Mouse (Mus musculus) stomach, postnatal 0 days (tissue): ENCODE data around the gene Clcn3. TPM values are rescaled to one million over a fixed set of nuclear protein-coding genes. Genes with fewer than 3 reads are reported as not detected.

Experiments
- ATAC-seq: fragments of 200-750 bp; cut with Nextera tagmentation; 2 replicates; pipeline ENCODE4 v1.8.0; 2017; ENCODE audit not compliant: low FRiP score, low TSS enrichment
- DNase-seq: peaks from one replicate; pipeline ENCODE4 v3.0.0-alpha.2; 2016; ENCODE audit warnings: low spot score
- H3K27ac ChIP-seq: fragments of 300-500 bp; sonication (generic); replicated peaks from 2 replicates; pipeline ENCODE4 v1.5.1; 2014; ENCODE audit warnings: mild to moderate bottlenecking, control low read depth
- H3K27me3 ChIP-seq: fragments of 300-500 bp; sonication (generic); 2 replicates; pipeline ENCODE4 v1.6.1; 2014; ENCODE audit warnings: low read length; ENCODE audit not compliant: control insufficient read depth, insufficient read depth
- H3K36me3 ChIP-seq: fragments of 300-500 bp; sonication (generic); 2 replicates; pipeline ENCODE4 v1.6.1; 2014; ENCODE audit warnings: low read length, mixed read lengths; ENCODE audit not compliant: control insufficient read depth, insufficient read depth
- H3K4me1 ChIP-seq: fragments of 300-500 bp; sonication (generic); replicated peaks from 2 replicates; pipeline ENCODE4 v1.6.1; 2014; ENCODE audit warnings: antibody characterized with exemption; ENCODE audit not compliant: control insufficient read depth, insufficient read depth
- H3K4me2 ChIP-seq: fragments of 300-500 bp; sonication (generic); replicated peaks from 2 replicates; pipeline ENCODE4 v1.6.1; 2014; ENCODE audit warnings: low read depth, mild to moderate bottlenecking, control low read depth, moderate library complexity
- H3K4me3 ChIP-seq: fragments of 300-500 bp; sonication (generic); 2 replicates; pipeline ENCODE4 v1.5.1; 2014; ENCODE audit warnings: low read depth, low read length, control low read depth
- H3K9ac ChIP-seq: fragments of 300-500 bp; sonication (generic); 2 replicates; pipeline ENCODE4 v1.6.1; 2014; ENCODE audit warnings: mild to moderate bottlenecking, low read length, control low read depth, mixed read lengths
- H3K9me3 ChIP-seq: fragments of 300-500 bp; sonication (generic); 2 replicates; pipeline ENCODE4 v1.6.1; 2016; ENCODE audit warnings: low read length; ENCODE audit not compliant: control insufficient read depth
- CTCF ChIP-seq: IDR thresholded peaks from 2 replicates; pipeline ENCODE4 v1.5.1; 2016; ENCODE audit warnings: antibody characterized with exemption, low read depth, mild to moderate bottlenecking, moderate library complexity
- EP300 ChIP-seq: optimal IDR thresholded peaks from 2 replicates; pipeline ENCODE3; 2016; ENCODE audit warnings: antibody characterized with exemption
- WGBS: fragments of 180-500 bp; shearing (Covaris S2); extraction: QIAGEN DNeasy Blood & Tissue Kit; methylation state at CpG from one replicate; pipeline ENCODE4 v1.1.7; 2014; 5-methylcytosine and 5-hydroxymethylcytosine counted together
- polyA plus RNA-seq: library from polyadenylated mRNA; unstranded; fragments of >200 nt; fragmentation: Nextera tagmentation; extraction: Ambion mirVana; gene quantifications from 2 replicates; pipeline ENCODE4 v1.2.1, GENCODE M21; 2015

The Clcn3 gene
- polyA plus RNA-seq, 1 experiment from 2014 or later: 21.7 TPM

GRCm38 (mm10) chr8:60890520-60890874 lies 92.6 kb downstream of the Clcn3 start:
- peaks cover 4% of the 10 kb centered on the region; the same call in 1 of the 2 replicates for H3K4me1 ChIP-seq
- WGBS: 2% methylated on average over 17 of the region's 23 CpGs
- H3K9ac ChIP-seq: peak overlapping the region; percentile 75
- H3K27ac ChIP-seq: no peak overlapping the region
- ATAC-seq (no peak), DNase-seq (no peak)
- no peaks in the 10 kb centered on the region for H3K9me3 ChIP-seq
- H3K4me2 ChIP-seq: peak overlapping the region; percentile 67
- peak overlapping the region; percentile 71 for H3K4me3 ChIP-seq
- H3K36me3 ChIP-seq: no peaks in the 10 kb centered on the region
- TF ChIP-seq EP300 (no peak), CTCF (no peak)
- no peaks in the 10 kb centered on the region for H3K27me3 ChIP-seq

DNA sequence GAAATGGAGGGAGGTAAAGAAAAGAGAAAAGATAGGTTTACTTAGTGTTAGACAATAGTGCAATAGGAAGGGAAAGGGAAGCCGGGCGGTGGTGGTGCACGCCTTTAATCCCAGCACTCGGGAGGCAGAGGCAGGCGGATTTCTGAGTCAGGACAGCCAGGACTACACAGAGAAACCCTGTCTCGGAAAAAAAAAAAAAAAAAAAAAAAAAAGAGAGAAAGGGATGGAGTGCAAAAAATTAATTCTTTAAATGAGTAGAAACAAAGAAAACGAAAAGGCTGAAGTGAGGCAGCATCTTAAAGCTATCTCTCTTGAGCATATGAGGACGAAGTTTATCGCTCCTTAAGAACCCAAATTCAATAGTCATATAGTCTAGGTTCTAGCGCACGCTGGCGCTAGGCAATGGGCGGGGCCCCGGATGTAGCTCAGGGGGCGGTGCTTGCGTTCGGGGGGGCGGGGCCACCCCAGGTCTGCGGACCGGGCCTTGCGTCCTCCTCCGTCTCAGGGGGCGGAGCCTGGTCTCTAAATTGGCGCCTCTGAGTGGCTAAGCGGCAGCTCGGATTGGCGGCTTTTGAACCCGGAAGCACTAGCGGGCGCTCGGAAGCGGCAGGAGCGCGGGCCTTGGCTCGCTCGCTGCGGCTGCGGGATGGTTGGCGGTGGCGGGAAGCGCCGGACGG lies 93.1 kb downstream of the Clcn3 start, which contains the start of gene Hpf1:
TSS of gene Hpf1 (plus strand) at position 576 of the 677 bp plus-strand sequence.
- no peak for TF ChIP-seq EP300
- no peak for TF ChIP-seq CTCF
- 5% methylated on average over 38 of the region's 43 CpGs for WGBS
- H3K36me3 ChIP-seq: no peaks in the 10 kb centered on the region
- no peaks in the 10 kb centered on the region for H3K27me3 ChIP-seq
- peaks cover 4% of the 10 kb centered on the region; the same call in 1 of the 2 replicates for H3K4me1 ChIP-seq
- DNase-seq: peak; percentile 98
- peak; percentile 99 for ATAC-seq
- H3K4me2 ChIP-seq: peak within 1 kb of the TSS; percentile 67
- H3K9ac ChIP-seq: peak within 1 kb of the TSS; percentile 75
- H3K4me3 ChIP-seq: peak within 1 kb of the TSS; percentile 71
- 0 out of 2 replicates have a peak within 1 kb of the TSS, but pooled peaks have one; percentile 30 for H3K27ac ChIP-seq
- H3K9me3 ChIP-seq: no peaks in the 10 kb centered on the region

DNA sequence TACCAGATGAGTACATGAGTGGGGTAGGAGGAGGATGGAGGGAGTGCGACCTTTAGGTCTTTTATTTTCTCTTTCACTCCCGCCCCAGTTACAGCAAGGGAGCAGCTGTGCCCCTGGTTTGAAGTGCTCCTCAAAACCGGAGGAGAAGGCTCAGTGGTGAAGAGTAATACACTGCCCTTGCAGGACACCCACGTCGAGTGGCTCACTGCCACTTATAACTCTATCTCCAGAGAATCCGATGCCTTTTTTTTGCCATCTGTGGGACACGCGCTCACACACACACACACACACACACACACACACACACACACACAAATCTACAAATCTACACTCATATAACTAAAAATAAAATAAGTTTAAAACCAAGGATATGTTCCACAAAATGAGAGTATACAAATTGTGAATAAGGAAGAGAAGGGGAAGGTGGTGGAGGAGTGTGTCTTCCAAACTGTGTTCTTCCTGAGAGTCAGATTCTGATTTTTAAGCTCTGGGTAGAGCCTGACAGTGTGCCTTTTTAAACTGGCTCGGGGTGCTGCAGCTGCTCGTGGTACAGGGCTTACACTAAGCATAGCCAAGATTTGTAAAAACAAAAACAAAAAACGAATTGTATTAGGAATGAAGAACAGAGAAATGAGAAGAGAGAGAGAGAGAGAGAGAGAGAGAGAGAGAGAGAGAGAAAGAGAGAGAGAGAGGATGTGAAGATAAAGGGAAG lies 93.8 kb downstream of the Clcn3 start:
- WGBS: 75% methylated on average over 11 of the region's 11 CpGs
- no peak for ATAC-seq
- Histone ChIP-seq H3K9ac (no peak overlapping the region), H3K9me3 (no peaks in the 10 kb centered on the region), H3K4me1 (peaks cover 4% of the 10 kb centered on the region; the same call in 1 of the 2 replicates), H3K27ac (no peak overlapping the region), H3K4me3 (no peak overlapping the region), H3K27me3 (no peaks in the 10 kb centered on the region), H3K4me2 (peak overlapping the region; percentile 41; the same call in 1 of the 2 replicates), H3K36me3 (no peaks in the 10 kb centered on the region)
- DNase-seq: no peak
- TF ChIP-seq EP300: no peak
- TF ChIP-seq CTCF: no peak

DNA sequence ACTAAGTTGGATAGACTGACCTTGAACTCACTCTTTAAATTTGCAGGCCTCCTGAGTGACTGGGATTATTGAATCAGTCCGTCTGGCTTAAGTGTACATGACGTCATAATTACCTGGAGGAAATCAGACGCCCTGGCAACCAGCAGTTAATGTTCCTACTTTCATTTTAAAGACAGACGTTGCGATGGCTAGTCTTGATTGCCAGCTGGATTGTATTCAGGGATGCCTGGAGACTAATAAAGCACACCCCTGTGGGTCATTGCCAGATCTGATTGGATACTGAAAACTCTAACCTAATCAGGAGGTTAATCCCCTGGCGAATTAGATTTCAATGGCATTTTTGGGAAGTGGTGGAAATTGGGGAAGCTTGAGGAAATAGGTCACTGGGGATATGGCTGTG lies 96.4 kb downstream of the Clcn3 start:
- TF ChIP-seq CTCF: no peak
- TF ChIP-seq EP300: no peak
- Histone ChIP-seq H3K4me2 (no peak overlapping the region), H3K4me1 (peaks cover 4% of the 10 kb centered on the region; the same call in 1 of the 2 replicates), H3K36me3 (no peaks in the 10 kb centered on the region), H3K9me3 (no peaks in the 10 kb centered on the region), H3K9ac (no peak overlapping the region), H3K27me3 (no peaks in the 10 kb centered on the region), H3K4me3 (no peak overlapping the region), H3K27ac (no peak overlapping the region)
- ATAC-seq (no peak), DNase-seq (no peak)
- 46% methylated on average over 6 of the region's 6 CpGs for WGBS

- DNase-seq (no peak), ATAC-seq (no peak)
- Histone ChIP-seq H3K9me3 (no peaks in the 10 kb centered on the region), H3K27ac (no peak overlapping the region), H3K36me3 (no peaks in the 10 kb centered on the region), H3K4me3 (no peak overlapping the region), H3K4me1 (no peaks in the 10 kb centered on the region), H3K27me3 (no peaks in the 10 kb centered on the region), H3K4me2 (no peak overlapping the region), H3K9ac (no peak overlapping the region)
- WGBS: 68% methylated on average over 4 of the region's 4 CpGs
- TF ChIP-seq CTCF: no peak
- no peak for TF ChIP-seq EP300
These were observed 99.5 kb downstream of the Clcn3 start for GRCm38 (mm10) chr8:60883419-60884137.
